Mouse (Mus musculus) hindbrain, embryonic 13.5 days (tissue): ENCODE results near the gene Ager. TPM values are rescaled to one million over a fixed set of nuclear protein-coding genes. Genes with fewer than 3 reads are reported as not detected.

Experiments
- ATAC-seq: fragments of 200-750 bp; cut with Nextera tagmentation; 2 replicates; pipeline ENCODE4 v1.8.0; 2017; ENCODE audit warnings: moderate TSS enrichment; ENCODE audit not compliant: low FRiP score
- H3K27ac ChIP-seq: fragments of 300-500 bp; sonication (generic); 2 replicates; pipeline ENCODE4 v1.5.1; 2015; ENCODE audit warnings: inconsistent platforms, mild to moderate bottlenecking, moderate library complexity
- H3K27me3 ChIP-seq: fragments of 300-500 bp; sonication (generic); 2 replicates; pipeline ENCODE4 v1.6.1; 2015; ENCODE audit warnings: mild to moderate bottlenecking, inconsistent platforms
- H3K36me3 ChIP-seq: fragments of 300-500 bp; sonication (generic); 2 replicates; pipeline ENCODE4 v1.6.1; 2015; ENCODE audit warnings: mild to moderate bottlenecking, inconsistent platforms
- H3K4me1 ChIP-seq: fragments of 300-500 bp; sonication (generic); replicated peaks from 2 replicates; pipeline ENCODE4 v1.6.1; 2015; ENCODE audit warnings: inconsistent platforms
- H3K4me2 ChIP-seq: fragments of 300-500 bp; sonication (generic); 2 replicates; pipeline ENCODE4 v1.6.1; 2015; ENCODE audit warnings: inconsistent platforms, mild to moderate bottlenecking, moderate library complexity
- H3K4me3 ChIP-seq: fragments of 300-500 bp; sonication (generic); 2 replicates; pipeline ENCODE4 v1.5.1; 2015; ENCODE audit warnings: mild to moderate bottlenecking, inconsistent platforms
- H3K9ac ChIP-seq: fragments of 300-500 bp; sonication (generic); 2 replicates; pipeline ENCODE4 v1.6.1; 2015; ENCODE audit warnings: mild to moderate bottlenecking, inconsistent platforms
- H3K9me3 ChIP-seq: fragments of 300-500 bp; sonication (generic); 2 replicates; pipeline ENCODE4 v1.6.1; 2016; ENCODE audit warnings: inconsistent platforms
- WGBS: fragments of 180-500 bp; shearing (Covaris S2); methylation state at CpG from one replicate; pipeline ENCODE4 v1.1.7; 2015; 5-methylcytosine and 5-hydroxymethylcytosine counted together
- polyA plus RNA-seq: library from polyadenylated mRNA; unstranded; fragments of >200 nt; fragmentation: Nextera tagmentation; extraction: Ambion mirVana; gene quantifications from 2 replicates; pipeline ENCODE4 v1.2.1, GENCODE M21; 2015

Ager gene
- polyA plus RNA-seq, 1 experiment from 2014 or later = 1.9 TPM

DNA sequence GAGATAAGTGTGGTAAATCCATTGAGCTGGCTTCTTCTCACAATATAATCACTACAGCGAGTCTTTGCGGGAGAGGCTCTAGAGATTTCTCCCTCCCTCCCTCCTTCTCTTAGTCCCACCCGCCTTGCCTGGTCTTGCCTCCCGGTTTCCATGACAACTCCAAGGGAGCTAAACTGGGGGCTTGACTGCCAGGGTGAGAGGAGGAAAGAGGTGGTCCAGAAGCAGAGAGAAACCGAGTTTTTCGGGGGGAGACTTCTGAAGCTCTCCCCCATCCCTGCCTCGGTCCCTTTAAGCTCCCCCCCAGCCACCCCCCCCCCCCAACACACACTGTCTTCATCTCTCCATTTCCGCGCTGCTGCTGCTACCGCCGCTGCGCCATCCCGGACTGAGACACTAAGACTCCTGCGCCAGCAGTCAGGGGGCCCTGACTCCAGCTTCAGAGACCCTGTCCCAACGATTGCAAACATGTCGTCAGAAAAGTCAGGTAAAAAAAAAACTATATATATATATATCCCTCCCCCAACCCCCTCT lies 31.6 kb downstream of the Ager start, which contains the start of gene Prrt1:
Gene Prrt1, plus strand, starts transcription at position 313 of the 531 bp plus-strand sequence.
- Histone ChIP-seq H3K27me3 (peaks cover 47% of the 10 kb centered on the region), H3K9ac (peak within 1 kb of the TSS; percentile 83), H3K4me3 (peak within 1 kb of the TSS; percentile 73), H3K36me3 (peaks cover 3% of the 10 kb centered on the region; the same call in 1 of the 2 replicates), H3K9me3 (no peaks in the 10 kb centered on the region), H3K4me1 (peaks cover 61% of the 10 kb centered on the region), H3K4me2 (peak within 1 kb of the TSS; percentile 91), H3K27ac (peak within 1 kb of the TSS; percentile 93)
- ATAC-seq = peak; percentile 26; the same call in 1 of the 2 replicates
- 1% methylated on average over 16 of the region's 16 CpGs for WGBS

- no peaks in the 10 kb centered on the region for H3K9me3 ChIP-seq
- H3K4me1 ChIP-seq = peaks cover 61% of the 10 kb centered on the region
- peak overlapping the region; percentile 83 for H3K9ac ChIP-seq
- no peak for ATAC-seq
- H3K4me3 ChIP-seq = peak overlapping the region; percentile 73
- peak overlapping the region; percentile 91 for H3K4me2 ChIP-seq
- H3K27ac ChIP-seq = peak overlapping the region; percentile 93; the same call in 1 of the 2 replicates
- 10% methylated on average over 12 of the region's 12 CpGs for whole genome bisulfite sequencing
- H3K27me3 ChIP-seq = peaks cover 47% of the 10 kb centered on the region
- H3K36me3 ChIP-seq = peaks cover 3% of the 10 kb centered on the region; the same call in 1 of the 2 replicates
Observed at GRCm38 (mm10) chr17:34629796-34630603, 32.3 kb downstream of the Ager start.

DNA sequence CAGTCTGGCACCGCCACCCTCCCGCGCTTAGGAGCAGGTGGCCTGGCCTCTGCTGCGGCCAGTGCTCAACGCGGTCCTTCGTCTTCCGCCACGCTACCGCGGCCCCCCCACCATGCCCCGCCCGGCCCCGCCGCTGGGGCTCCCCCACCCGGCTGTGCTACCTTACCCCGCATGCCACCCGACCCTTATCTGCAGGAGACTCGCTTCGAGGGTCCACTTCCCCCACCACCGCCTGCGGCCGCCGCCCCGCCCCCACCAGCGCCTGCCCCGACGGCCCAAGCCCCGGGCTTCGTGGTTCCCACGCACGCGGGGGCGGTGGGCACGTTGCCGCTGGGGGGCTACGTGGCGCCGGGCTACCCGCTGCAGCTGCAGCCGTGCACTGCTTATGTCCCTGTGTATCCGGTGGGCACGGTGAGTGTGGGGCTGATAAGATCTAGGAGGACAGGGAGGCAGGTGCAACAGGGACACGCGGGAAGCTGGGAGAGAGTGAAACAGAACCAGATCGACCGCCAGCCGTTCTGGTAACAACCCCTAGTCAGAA lies 33.2 kb downstream of the Ager start:
- Histone ChIP-seq H3K4me2 (peak overlapping the region; percentile 91), H3K27ac (no peak overlapping the region), H3K36me3 (no peaks in the 10 kb centered on the region), H3K4me3 (peak overlapping the region; percentile 73), H3K9me3 (no peaks in the 10 kb centered on the region), H3K4me1 (peaks cover 58% of the 10 kb centered on the region), H3K27me3 (peaks cover 52% of the 10 kb centered on the region), H3K9ac (peak overlapping the region; percentile 83)
- WGBS = 1% methylated on average over 44 of the region's 48 CpGs
- no peak for ATAC-seq

DNA sequence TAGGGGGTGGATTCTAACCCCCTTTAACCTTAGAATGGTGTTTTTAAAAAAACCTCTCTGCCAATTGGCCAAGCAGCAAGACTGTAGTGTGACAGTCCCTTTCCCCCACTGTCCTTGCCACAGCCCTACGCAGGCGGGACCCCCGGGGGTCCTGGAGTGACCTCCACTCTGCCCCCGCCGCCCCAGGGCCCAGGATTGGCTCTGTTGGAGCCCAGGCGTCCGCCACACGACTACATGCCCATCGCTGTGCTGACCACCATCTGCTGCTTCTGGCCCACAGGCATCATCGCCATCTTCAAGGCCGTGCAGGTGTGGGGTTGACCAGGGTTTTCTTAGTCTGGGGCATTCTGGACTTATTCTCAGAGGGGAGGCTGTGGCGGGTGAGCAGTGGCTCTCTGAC lies 34.0 kb downstream of the Ager start:
- Histone ChIP-seq H3K4me1 (peaks cover 50% of the 10 kb centered on the region), H3K4me3 (peak overlapping the region; percentile 73), H3K9me3 (no peaks in the 10 kb centered on the region), H3K9ac (peak overlapping the region; percentile 83), H3K36me3 (no peaks in the 10 kb centered on the region), H3K4me2 (peak overlapping the region; percentile 91), H3K27ac (no peak overlapping the region), H3K27me3 (peaks cover 57% of the 10 kb centered on the region)
- 6% methylated on average over 12 of the region's 12 CpGs for WGBS
- ATAC-seq = no peak

GRCm38 (mm10) chr17:34632261-34632691 lies 34.6 kb downstream of the Ager start:
- H3K4me2 ChIP-seq = peak overlapping the region; percentile 91
- no peak overlapping the region for H3K27ac ChIP-seq
- no peak for ATAC-seq
- H3K9me3 ChIP-seq = no peaks in the 10 kb centered on the region
- H3K9ac ChIP-seq = peak overlapping the region; percentile 83
- H3K36me3 ChIP-seq = no peaks in the 10 kb centered on the region
- H3K27me3 ChIP-seq = peaks cover 58% of the 10 kb centered on the region
- peak overlapping the region; percentile 73 for H3K4me3 ChIP-seq
- 1% methylated on average over 26 of the region's 26 CpGs for WGBS
- H3K4me1 ChIP-seq = peaks cover 49% of the 10 kb centered on the region

- no peak overlapping the region for H3K27ac ChIP-seq
- peaks cover 21% of the 10 kb centered on the region for H3K4me1 ChIP-seq
- H3K36me3 ChIP-seq = no peaks in the 10 kb centered on the region
- no peak overlapping the region for H3K4me2 ChIP-seq
- H3K9me3 ChIP-seq = no peaks in the 10 kb centered on the region
- peaks cover 52% of the 10 kb centered on the region for H3K27me3 ChIP-seq
- H3K9ac ChIP-seq = no peak overlapping the region
- no peak for ATAC-seq
- no peak overlapping the region for H3K4me3 ChIP-seq
- 76% methylated on average over 2 of the region's 2 CpGs for whole genome bisulfite sequencing
Observed at GRCm38 (mm10) chr17:34635671-34636070, 38.0 kb downstream of the Ager start.

DNA sequence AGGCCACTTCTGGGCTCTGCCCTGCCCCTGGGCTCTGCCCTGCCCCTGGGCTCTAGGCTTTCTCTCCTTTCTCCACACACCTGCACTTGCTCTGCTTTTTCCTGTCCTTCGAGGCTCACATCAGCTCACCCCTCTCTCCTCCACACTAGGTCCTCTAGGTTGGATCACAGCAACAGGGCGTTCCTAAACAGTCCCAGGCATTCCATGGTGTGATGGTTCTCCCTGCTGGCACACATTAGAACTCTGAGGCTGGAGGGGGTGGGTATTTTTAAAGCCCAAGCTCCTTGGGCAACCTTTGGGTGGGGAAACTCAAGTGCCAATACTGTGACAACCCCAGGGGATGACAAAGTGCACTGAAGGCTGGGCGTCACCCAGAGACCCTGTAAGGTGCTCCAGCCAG lies 39.8 kb downstream of the Ager start:
- Histone ChIP-seq H3K4me3 (no peak overlapping the region), H3K27ac (no peak overlapping the region), H3K36me3 (no peaks in the 10 kb centered on the region), H3K9me3 (no peaks in the 10 kb centered on the region), H3K9ac (peak overlapping the region; percentile 30; the same call in 1 of the 2 replicates), H3K4me1 (peaks cover 16% of the 10 kb centered on the region), H3K27me3 (peaks cover 34% of the 10 kb centered on the region), H3K4me2 (no peak overlapping the region)
- ATAC-seq = no peak
- WGBS = 68% methylated on average over 3 of the region's 3 CpGs

GRCm38 (mm10) chr17:34639461-34640255 lies 42.0 kb downstream of the Ager start:
- H3K27me3 ChIP-seq = peaks cover 17% of the 10 kb centered on the region
- H3K4me2 ChIP-seq = no peak overlapping the region
- no peak overlapping the region for H3K4me3 ChIP-seq
- H3K9me3 ChIP-seq = no peaks in the 10 kb centered on the region
- H3K27ac ChIP-seq = no peak overlapping the region
- WGBS = 84% methylated on average over 7 of the region's 7 CpGs
- no peak for ATAC-seq
- peaks cover 16% of the 10 kb centered on the region for H3K4me1 ChIP-seq
- H3K36me3 ChIP-seq = no peaks in the 10 kb centered on the region
- H3K9ac ChIP-seq = no peak overlapping the region

DNA sequence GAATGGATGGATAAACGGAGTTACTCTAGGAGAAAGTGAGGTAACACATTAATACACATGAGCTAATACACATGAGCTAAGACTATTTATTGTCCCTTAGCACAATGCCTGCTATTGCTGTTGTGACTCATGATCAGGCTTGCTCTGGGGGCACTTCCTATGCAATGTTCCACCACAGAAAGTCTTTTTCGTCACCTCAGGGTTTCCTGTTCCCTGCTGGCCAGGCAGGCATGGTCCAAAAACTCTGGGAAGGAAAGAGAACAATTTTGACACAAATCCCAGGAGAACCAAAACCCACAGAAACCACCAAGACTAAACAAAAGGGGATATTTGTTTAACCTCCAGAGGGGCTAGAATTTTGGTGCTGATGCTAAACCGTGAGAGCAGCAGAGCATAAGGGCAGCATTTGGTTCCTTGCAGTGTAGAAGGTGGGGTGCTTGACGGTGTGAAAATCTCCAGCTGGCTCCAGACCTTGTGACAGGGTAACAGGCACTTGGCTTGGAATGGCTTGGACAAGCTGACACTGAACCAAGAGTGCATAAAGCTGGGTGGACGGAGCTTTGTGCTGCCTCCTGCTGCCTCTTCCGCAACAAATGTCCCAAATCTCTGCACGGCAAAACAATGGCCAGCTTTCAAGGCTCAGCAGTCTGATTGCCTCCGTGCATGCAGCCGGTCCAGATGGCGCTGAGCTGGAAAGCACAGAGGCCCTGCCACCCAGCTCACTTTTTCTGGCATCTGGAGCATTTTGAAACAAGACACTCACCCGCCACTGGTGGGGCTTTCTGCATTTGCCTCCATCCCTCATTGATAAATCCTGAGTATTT lies 43.3 kb downstream of the Ager start:
- Histone ChIP-seq H3K36me3 (no peaks in the 10 kb centered on the region), H3K4me2 (0 out of 2 replicates have a peak overlapping the region, but pooled peaks have one; percentile 6), H3K9me3 (no peaks in the 10 kb centered on the region), H3K27me3 (peaks cover 10% of the 10 kb centered on the region), H3K4me1 (peaks cover 27% of the 10 kb centered on the region), H3K4me3 (no peak overlapping the region), H3K9ac (peak overlapping the region; percentile 51), H3K27ac (peak overlapping the region; percentile 83)
- ATAC-seq = no peak
- WGBS = 12% methylated on average over 11 of the region's 11 CpGs

DNA sequence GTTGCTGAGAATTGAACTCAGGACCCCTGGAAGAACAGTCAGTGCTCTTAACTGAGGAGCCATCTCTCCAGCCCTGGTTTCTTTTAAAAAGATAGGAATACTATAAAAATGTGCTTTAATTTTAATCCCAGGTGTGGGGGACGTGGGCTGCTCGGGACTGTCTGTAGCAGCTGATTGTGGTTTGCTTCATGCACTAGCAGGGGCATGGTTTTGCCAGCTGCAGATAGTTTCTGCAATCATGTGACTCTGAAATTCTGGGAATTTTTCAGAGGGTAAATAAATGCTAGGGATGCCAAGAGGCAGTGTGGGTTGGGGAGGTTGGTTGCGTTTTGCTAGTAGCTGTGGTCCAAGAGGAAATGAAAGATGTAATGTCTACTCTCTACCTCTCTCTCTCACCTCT lies 44.3 kb downstream of the Ager start:
- Histone ChIP-seq H3K4me2 (no peak overlapping the region), H3K9me3 (no peaks in the 10 kb centered on the region), H3K4me3 (no peak overlapping the region), H3K36me3 (no peaks in the 10 kb centered on the region), H3K9ac (no peak overlapping the region), H3K27me3 (peaks cover 6% of the 10 kb centered on the region; the same call in 1 of the 2 replicates), H3K4me1 (peaks cover 34% of the 10 kb centered on the region), H3K27ac (peak overlapping the region; percentile 83; the same call in 1 of the 2 replicates)
- ATAC-seq = no peak
- 88% methylated on average over 3 of the region's 3 CpGs for WGBS

DNA sequence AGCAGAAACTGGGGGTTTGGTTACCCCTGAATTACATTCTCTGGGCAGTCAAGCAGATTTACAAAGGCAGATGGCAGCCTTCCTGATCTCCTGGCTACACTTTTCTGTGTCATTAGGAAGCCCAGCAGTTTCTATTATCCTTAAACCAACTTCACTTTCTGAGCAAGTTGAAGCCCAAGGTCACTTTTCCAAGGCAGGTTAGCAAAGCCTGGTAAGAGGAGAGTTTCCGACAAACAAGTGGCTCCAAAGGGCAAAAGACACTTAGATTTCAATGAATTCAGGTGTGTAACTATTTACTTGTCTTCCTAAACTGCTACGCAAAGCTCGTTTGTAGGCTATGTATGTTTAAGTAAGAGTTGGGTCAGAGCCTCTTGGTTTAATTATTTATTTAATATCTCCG lies 45.7 kb downstream of the Ager start:
- ATAC-seq = no peak
- Histone ChIP-seq H3K9ac (no peak overlapping the region), H3K27me3 (no peaks in the 10 kb centered on the region), H3K4me1 (peaks cover 44% of the 10 kb centered on the region), H3K27ac (no peak overlapping the region), H3K4me3 (no peak overlapping the region), H3K4me2 (no peak overlapping the region), H3K9me3 (no peaks in the 10 kb centered on the region), H3K36me3 (peaks cover under 1% of the 10 kb centered on the region)
- WGBS = 92% methylated on average over 4 of the region's 4 CpGs
